Mouse (Mus musculus) small intestine, adult 2 months (tissue): ENCODE measurements at regions not wholly inside any gene's neighbourhood (a gene's known extent, or its start where the extent isn't known, plus 50 kb on each side); places are given as distances from the start of the nearest gene placed in this dataset.

Experiments
- CTCF ChIP-seq: fragments of 200-500 bp; IDR thresholded peaks from 2 replicates; pipeline ENCODE4 v1.5.1; 2012; ENCODE audit warnings: low read depth, mild to moderate bottlenecking, control low read depth, inconsistent platforms, low read length, moderate library complexity, mixed read lengths; ENCODE audit not compliant: insufficient replicate concordance, insufficient read length; ENCODE audit errors: extremely low read depth
- POLR2A ChIP-seq: fragments of 200-500 bp; IDR thresholded peaks from 2 replicates; pipeline ENCODE4 v1.6.1; 2012; ENCODE audit warnings: low read depth, mild to moderate bottlenecking, control low read depth, inconsistent platforms, low read length, moderate library complexity

- TF ChIP-seq CTCF (no peak), POLR2A (no peak)
Observed at GRCm38 (mm10) chr8:83799607-83799950, 58.5 kb upstream of the Adgre5 start.
